Mouse (Mus musculus) lung, postnatal 0 days (tissue): ENCODE measurements around the gene Dlgap3. TPM values are rescaled to one million over a fixed set of nuclear protein-coding genes. Genes with fewer than 3 reads are reported as not detected.

Experiments used
- ATAC-seq: fragments of 200-750 bp; cut with Nextera tagmentation; 2 replicates; pipeline ENCODE4 v1.8.0; 2017; ENCODE audit warnings: moderate library complexity
- DNase-seq: peaks from one replicate; pipeline ENCODE4 v3.0.0-alpha.2; 2016; ENCODE audit warnings: low spot score
- H3K27ac ChIP-seq: fragments of 300-500 bp; sonication (generic); 2 replicates; pipeline ENCODE4 v1.5.1; 2014; ENCODE audit warnings: antibody characterized with exemption, mild to moderate bottlenecking, low read length, mixed read lengths
- H3K27me3 ChIP-seq: fragments of 300-500 bp; sonication (generic); replicated peaks from 2 replicates; pipeline ENCODE4 v1.6.1; 2014; ENCODE audit warnings: low read length, mixed read lengths; ENCODE audit not compliant: insufficient read depth
- H3K36me3 ChIP-seq: fragments of 300-500 bp; sonication (generic); 2 replicates; pipeline ENCODE4 v1.6.1; 2014; ENCODE audit warnings: low read length, mixed read lengths; ENCODE audit not compliant: insufficient read depth
- H3K4me1 ChIP-seq: fragments of 300-500 bp; sonication (generic); 2 replicates; pipeline ENCODE4 v1.6.1; 2014; ENCODE audit warnings: antibody characterized with exemption, low read depth, low read length, mixed read lengths; ENCODE audit not compliant: insufficient read depth
- H3K4me2 ChIP-seq: fragments of 300-500 bp; sonication (generic); replicated peaks from 2 replicates; pipeline ENCODE4 v1.6.1; 2014; ENCODE audit warnings: low read depth, mild to moderate bottlenecking, low read length, moderate library complexity, mixed read lengths
- H3K4me3 ChIP-seq: fragments of 300-500 bp; sonication (generic); 2 replicates; pipeline ENCODE4 v1.5.1; 2014; ENCODE audit warnings: low read depth, low read length
- H3K9ac ChIP-seq: fragments of 300-500 bp; sonication (generic); replicated peaks from 2 replicates; pipeline ENCODE4 v1.6.1; 2014; ENCODE audit warnings: low read depth, mild to moderate bottlenecking
- H3K9me3 ChIP-seq: fragments of 300-500 bp; sonication (generic); 2 replicates; pipeline ENCODE4 v1.6.1; 2016; ENCODE audit warnings: low read length, mixed read lengths
- CTCF ChIP-seq: IDR thresholded peaks from 2 replicates; pipeline ENCODE4 v1.5.1; 2016; ENCODE audit warnings: antibody characterized with exemption, mild to moderate bottlenecking
- EP300 ChIP-seq: IDR thresholded peaks from 2 replicates; pipeline ENCODE4 v1.6.1; 2016; ENCODE audit warnings: antibody characterized with exemption, mild to moderate bottlenecking, control low read depth
- WGBS: fragments of 180-500 bp; shearing (Covaris S2); extraction: QIAGEN DNeasy Blood & Tissue Kit; methylation state at CpG from one replicate; pipeline ENCODE4 v1.1.7; 2014; 5-methylcytosine and 5-hydroxymethylcytosine counted together
- polyA plus RNA-seq: library from polyadenylated mRNA; unstranded; fragments of >200 nt; fragmentation: Nextera tagmentation; extraction: Ambion mirVana; gene quantifications from 2 replicates; pipeline ENCODE4 v1.2.1, GENCODE M21; 2015

Gene Dlgap3
- polyA plus RNA-seq, result 0.10 and 0.18 TPM in 2 replicates

GRCm38 (mm10) chr4:127168914-127169345 is at the start of gene Dlgap3:
TSS of gene Dlgap3 (plus strand) at chr4:127169204.
- no peak within 1 kb of the TSS for H3K27ac ChIP-seq
- H3K4me1 ChIP-seq, result 0 out of 2 replicates have a peak, but pooled peaks cover 3% of the 10 kb centered on the region
- peak within 1 kb of the TSS; percentile 60 for H3K4me3 ChIP-seq
- H3K4me2 ChIP-seq, result peak within 1 kb of the TSS; percentile 100
- H3K9ac ChIP-seq, result no peak within 1 kb of the TSS
- TF ChIP-seq CTCF (no peak), EP300 (no peak)
- WGBS, result under 1% methylated on average over 23 of the region's 67 CpGs
- peaks cover 17% of the 10 kb centered on the region for H3K27me3 ChIP-seq
- H3K36me3 ChIP-seq, result no peaks in the 10 kb centered on the region
- ATAC-seq (peak; percentile 64), DNase-seq (no peak)
- no peaks in the 10 kb centered on the region for H3K9me3 ChIP-seq

GRCm38 (mm10) chr4:127123391-127123790 is 45.6 kb upstream of the Dlgap3 start, which contains the start of gene Tmem35b:
TSS of gene Tmem35b (plus strand) at chr4:127123691.
- DNase-seq (no peak), ATAC-seq (no peak)
- H3K4me2 ChIP-seq, result no peak within 1 kb of the TSS
- WGBS, result 92% methylated on average over 5 of the region's 5 CpGs
- H3K27ac ChIP-seq, result no peak within 1 kb of the TSS
- H3K4me3 ChIP-seq, result no peak within 1 kb of the TSS
- TF ChIP-seq CTCF, result no peak
- no peak for TF ChIP-seq EP300
- no peaks in the 10 kb centered on the region for H3K27me3 ChIP-seq
- H3K36me3 ChIP-seq, result no peaks in the 10 kb centered on the region
- no peaks in the 10 kb centered on the region for H3K9me3 ChIP-seq
- no peaks in the 10 kb centered on the region for H3K4me1 ChIP-seq
- no peak within 1 kb of the TSS for H3K9ac ChIP-seq

GRCm38 (mm10) chr4:127124331-127124730 is 44.7 kb upstream of the Dlgap3 start:
- Histone ChIP-seq H3K27ac (no peak overlapping the region), H3K9ac (no peak overlapping the region), H3K4me1 (no peaks in the 10 kb centered on the region), H3K27me3 (no peaks in the 10 kb centered on the region), H3K36me3 (0 out of 2 replicates have a peak, but pooled peaks cover 3% of the 10 kb centered on the region), H3K4me3 (no peak overlapping the region), H3K9me3 (no peaks in the 10 kb centered on the region), H3K4me2 (no peak overlapping the region)
- 54% methylated on average over 1 of the region's 1 CpGs for WGBS
- ATAC-seq (no peak), DNase-seq (no peak)
- TF ChIP-seq CTCF, result no peak
- TF ChIP-seq EP300, result no peak

- peak; percentile 96 for DNase-seq
These were observed 43.1 kb upstream of the Dlgap3 start for GRCm38 (mm10) chr4:127125834-127126463.

GRCm38 (mm10) chr4:127134687-127135086 is 34.3 kb upstream of the Dlgap3 start:
- Histone ChIP-seq H3K9ac (no peak overlapping the region), H3K4me2 (no peak overlapping the region), H3K4me1 (no peaks in the 10 kb centered on the region), H3K4me3 (no peak overlapping the region), H3K27me3 (no peaks in the 10 kb centered on the region), H3K27ac (no peak overlapping the region), H3K9me3 (no peaks in the 10 kb centered on the region), H3K36me3 (no peaks in the 10 kb centered on the region)
- DNase-seq (no peak), ATAC-seq (no peak)
- WGBS, result 14% methylated on average over 1 of the region's 1 CpGs
- TF ChIP-seq CTCF, result no peak
- no peak for TF ChIP-seq EP300

More at GRCm38 (mm10) chr4:127125834-127126463, 43.1 kb upstream of the Dlgap3 start:
- 1% methylated on average over 32 of the region's 35 CpGs for WGBS
- Histone ChIP-seq H3K9me3 (no peaks in the 10 kb centered on the region), H3K27ac (peak overlapping the region; percentile 57), H3K4me1 (no peaks in the 10 kb centered on the region), H3K36me3 (0 out of 2 replicates have a peak, but pooled peaks cover 4% of the 10 kb centered on the region), H3K27me3 (no peaks in the 10 kb centered on the region), H3K4me2 (peak overlapping the region; percentile 86), H3K9ac (peak overlapping the region; percentile 66; the same call in 1 of the 2 replicates), H3K4me3 (peak overlapping the region; percentile 61)
- peak; percentile 99 for ATAC-seq
- TF ChIP-seq CTCF (no peak; the same call in 1 of the 2 replicates), EP300 (no peak)

- ATAC-seq, result no peak
- no peaks in the 10 kb centered on the region for H3K27me3 ChIP-seq
- TF ChIP-seq EP300, result no peak
- no peak for TF ChIP-seq CTCF
These were observed 31.4 kb upstream of the Dlgap3 start for GRCm38 (mm10) chr4:127137591-127137990.

More at GRCm38 (mm10) chr4:127137591-127137990, 31.4 kb upstream of the Dlgap3 start:
- H3K4me1 ChIP-seq, result no peaks in the 10 kb centered on the region
- DNase-seq, result no peak
- WGBS, result 79% methylated on average over 5 of the region's 5 CpGs
- H3K27ac ChIP-seq, result no peak overlapping the region
- H3K4me2 ChIP-seq, result no peak overlapping the region
- no peaks in the 10 kb centered on the region for H3K9me3 ChIP-seq
- no peak overlapping the region for H3K4me3 ChIP-seq
- H3K36me3 ChIP-seq, result no peaks in the 10 kb centered on the region
- no peak overlapping the region for H3K9ac ChIP-seq
